Mouse (Mus musculus): ENCODE results near the gene Srrm4. TPM values are rescaled to one million over a fixed set of nuclear protein-coding genes. Genes with fewer than 3 reads are reported as not detected.
A peak's percentile ranks its signal among the peaks of the same experiment; 100 is the strongest.

The Srrm4 gene
- polyA plus RNA-seq, 1 experiment from 2014 or later, result 0.27 TPM

DNA sequence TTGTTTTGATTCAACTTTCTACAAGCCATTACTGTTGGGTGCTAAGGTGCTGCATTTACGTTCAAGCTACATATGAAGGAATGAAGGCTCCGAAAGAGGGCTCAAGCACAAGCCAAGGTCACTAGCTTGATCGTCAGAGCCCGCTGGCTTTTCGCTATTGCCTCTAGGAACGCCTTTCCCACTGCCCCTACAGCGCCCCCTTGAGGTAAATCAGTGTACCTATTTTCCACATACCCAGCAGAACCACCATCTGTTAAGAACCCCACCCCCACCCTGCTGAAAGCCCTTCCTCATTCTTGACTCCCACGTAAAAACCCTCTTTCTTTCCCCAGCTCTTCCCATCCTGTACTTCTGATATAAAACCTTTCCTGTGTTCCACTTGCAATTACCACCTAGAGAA is 35.0 kb downstream of the Srrm4 start:
- Histone ChIP-seq H3K4me3 (ENCODE audit: low read depth, low read length) (no peak overlapping the region), H3K9ac (replicated peaks; ENCODE audit: low read depth) (no peak overlapping the region), H3K9me3 (ENCODE audit: low read length) (no peaks in the 10 kb centered on the region), H3K27ac (ENCODE audit: low read length) (no peak overlapping the region), H3K27me3 (replicated peaks; ENCODE audit: insufficient read depth, low read length) (no peaks in the 10 kb centered on the region), H3K4me1 (ENCODE audit: insufficient read depth, low read depth, low read length) (no peaks in the 10 kb centered on the region), H3K36me3 (ENCODE audit: insufficient read depth, low read length) (no peaks in the 10 kb centered on the region), H3K4me2 (replicated peaks; ENCODE audit: low read depth, low read length) (no peak overlapping the region)
- DNase-seq (ENCODE audit: low spot score) (no peak), ATAC-seq (no peak)
- TF ChIP-seq CTCF (IDR thresholded peaks at IDR 0.05) (no peak), EP300 (IDR thresholded peaks at IDR 0.05) (no peak)
- 41% methylated on average over 8 of the region's 8 CpGs for WGBS

DNA sequence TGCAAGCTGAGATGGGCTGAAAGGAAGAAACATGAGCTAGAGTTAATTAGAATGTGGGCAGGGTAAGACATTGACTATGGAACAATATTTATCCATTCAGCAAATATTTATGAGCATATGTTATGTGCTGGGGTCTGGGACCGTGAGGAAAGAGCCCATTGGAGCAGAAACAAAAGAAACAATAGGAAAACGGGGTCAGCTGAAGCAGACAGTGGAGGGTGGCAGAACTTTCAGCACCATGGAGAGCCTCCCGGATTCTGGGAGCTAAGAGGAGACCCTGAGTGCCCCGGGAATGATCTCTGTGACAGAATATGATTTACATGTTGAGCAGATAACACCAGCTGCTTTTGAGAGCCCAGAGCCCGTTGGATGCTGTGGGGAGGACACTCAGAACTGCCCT is 37.7 kb downstream of the Srrm4 start:
- no peak for ATAC-seq
- WGBS, result 18% methylated on average over 5 of the region's 5 CpGs
- no peaks in the 10 kb centered on the region for H3K4me1 ChIP-seq (ENCODE audit: insufficient read depth, low read depth, low read length)
- DNase-seq (ENCODE audit: low spot score), result no peak
- H3K9ac ChIP-seq (replicated peaks; ENCODE audit: low read depth), result no peak overlapping the region
- H3K27me3 ChIP-seq (replicated peaks; ENCODE audit: insufficient read depth, low read length), result no peaks in the 10 kb centered on the region
- H3K4me3 ChIP-seq (ENCODE audit: low read depth, low read length), result no peak overlapping the region
- H3K36me3 ChIP-seq (ENCODE audit: insufficient read depth, low read length), result no peaks in the 10 kb centered on the region
- TF ChIP-seq EP300 (IDR thresholded peaks at IDR 0.05), result no peak
- no peak for TF ChIP-seq CTCF (IDR thresholded peaks at IDR 0.05)
- no peak overlapping the region for H3K4me2 ChIP-seq (replicated peaks; ENCODE audit: low read depth, low read length)
- H3K9me3 ChIP-seq (ENCODE audit: low read length), result no peaks in the 10 kb centered on the region
- no peak overlapping the region for H3K27ac ChIP-seq (ENCODE audit: low read length)

DNA sequence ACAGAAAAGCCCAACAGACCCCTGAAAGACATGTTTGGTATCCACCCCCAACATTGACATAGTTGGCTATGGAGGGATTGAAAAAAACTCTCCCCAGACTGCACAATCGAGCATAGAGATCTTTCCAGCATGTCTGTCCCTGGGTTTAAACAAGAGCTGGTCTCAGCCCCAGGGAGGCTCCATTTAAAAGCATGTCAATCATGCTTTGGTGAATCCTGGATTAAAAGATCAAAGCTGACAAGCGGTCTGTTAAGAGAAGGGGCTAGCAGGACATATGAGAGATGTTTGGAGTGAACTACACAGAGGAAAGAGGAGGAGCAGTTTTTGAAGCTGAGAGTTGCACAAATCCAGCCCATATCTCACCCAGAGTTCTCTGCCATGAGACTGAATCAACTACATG is 38.5 kb downstream of the Srrm4 start:
- DNase-seq (ENCODE audit: low spot score) (no peak), ATAC-seq (no peak)
- TF ChIP-seq EP300 (IDR thresholded peaks at IDR 0.05) (no peak), CTCF (IDR thresholded peaks at IDR 0.05) (no peak)
- Histone ChIP-seq H3K4me1 (ENCODE audit: insufficient read depth, low read depth, low read length) (no peaks in the 10 kb centered on the region), H3K27me3 (replicated peaks; ENCODE audit: insufficient read depth, low read length) (no peaks in the 10 kb centered on the region), H3K4me2 (replicated peaks; ENCODE audit: low read depth, low read length) (no peak overlapping the region), H3K9me3 (ENCODE audit: low read length) (no peaks in the 10 kb centered on the region), H3K36me3 (ENCODE audit: insufficient read depth, low read length) (no peaks in the 10 kb centered on the region), H3K9ac (replicated peaks; ENCODE audit: low read depth) (no peak overlapping the region), H3K4me3 (ENCODE audit: low read depth, low read length) (no peak overlapping the region), H3K27ac (ENCODE audit: low read length) (no peak overlapping the region)
- WGBS, result 52% methylated on average over 2 of the region's 2 CpGs

DNA sequence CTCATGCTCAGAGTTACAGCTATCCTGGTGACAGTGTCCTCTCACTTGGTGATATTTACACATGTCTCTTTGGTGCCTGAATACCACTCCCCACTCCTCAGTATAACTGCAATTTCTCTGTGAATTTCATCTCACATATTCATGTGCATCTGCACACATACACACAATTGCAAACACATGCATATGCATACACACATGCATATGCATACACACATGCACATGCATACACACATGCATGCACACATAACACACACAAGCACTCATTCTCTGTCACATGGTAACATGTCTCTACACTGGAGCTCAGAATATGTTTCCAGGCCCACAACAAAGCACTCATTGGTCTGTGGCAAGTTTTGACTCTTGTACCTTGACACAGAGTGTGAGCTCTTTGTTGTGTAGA is 39.0 kb downstream of the Srrm4 start:
- Histone ChIP-seq H3K9me3 (ENCODE audit: low read length) (no peaks in the 10 kb centered on the region), H3K4me3 (ENCODE audit: low read depth, low read length) (no peak overlapping the region), H3K27me3 (replicated peaks; ENCODE audit: insufficient read depth, low read length) (no peaks in the 10 kb centered on the region), H3K4me1 (ENCODE audit: insufficient read depth, low read depth, low read length) (no peaks in the 10 kb centered on the region), H3K4me2 (replicated peaks; ENCODE audit: low read depth, low read length) (no peak overlapping the region), H3K36me3 (ENCODE audit: insufficient read depth, low read length) (no peaks in the 10 kb centered on the region), H3K9ac (replicated peaks; ENCODE audit: low read depth) (no peak overlapping the region), H3K27ac (ENCODE audit: low read length) (no peak overlapping the region)
- DNase-seq (ENCODE audit: low spot score) (no peak), ATAC-seq (no peak)
- TF ChIP-seq EP300 (IDR thresholded peaks at IDR 0.05) (no peak), CTCF (IDR thresholded peaks at IDR 0.05) (no peak)

DNA sequence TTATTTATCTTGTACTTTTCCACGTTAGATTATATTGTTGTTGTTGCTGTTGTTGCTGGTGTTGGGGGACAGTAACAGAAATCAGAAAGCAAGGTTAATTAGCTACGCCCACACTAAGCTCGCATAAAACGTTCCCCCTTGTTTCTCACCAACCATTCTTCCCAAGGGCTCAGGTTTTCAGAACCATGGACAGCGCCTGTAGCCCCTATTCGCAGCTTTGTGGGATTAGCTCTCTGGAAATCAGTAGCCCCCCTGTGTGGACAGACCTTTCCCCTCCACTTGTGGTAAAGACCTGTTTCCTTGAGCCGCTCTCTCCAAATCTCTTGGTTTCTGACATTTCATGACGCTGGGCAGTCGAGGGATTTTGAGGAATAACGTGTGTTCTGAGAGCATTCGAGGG is 45.9 kb downstream of the Srrm4 start:
- Histone ChIP-seq H3K4me1 (ENCODE audit: insufficient read depth, low read depth, low read length) (no peaks in the 10 kb centered on the region), H3K4me2 (replicated peaks; ENCODE audit: low read depth, low read length) (no peak overlapping the region), H3K27ac (ENCODE audit: low read length) (no peak overlapping the region), H3K9me3 (ENCODE audit: low read length) (no peaks in the 10 kb centered on the region), H3K4me3 (ENCODE audit: low read depth, low read length) (no peak overlapping the region), H3K27me3 (replicated peaks; ENCODE audit: insufficient read depth, low read length) (no peaks in the 10 kb centered on the region), H3K36me3 (ENCODE audit: insufficient read depth, low read length) (no peaks in the 10 kb centered on the region), H3K9ac (replicated peaks; ENCODE audit: low read depth) (no peak overlapping the region)
- WGBS, result 42% methylated on average over 11 of the region's 11 CpGs
- no peak for DNase-seq (ENCODE audit: low spot score)
- ATAC-seq, result no peak
- no peak for TF ChIP-seq CTCF (IDR thresholded peaks at IDR 0.05)
- no peak for TF ChIP-seq EP300 (IDR thresholded peaks at IDR 0.05)

DNA sequence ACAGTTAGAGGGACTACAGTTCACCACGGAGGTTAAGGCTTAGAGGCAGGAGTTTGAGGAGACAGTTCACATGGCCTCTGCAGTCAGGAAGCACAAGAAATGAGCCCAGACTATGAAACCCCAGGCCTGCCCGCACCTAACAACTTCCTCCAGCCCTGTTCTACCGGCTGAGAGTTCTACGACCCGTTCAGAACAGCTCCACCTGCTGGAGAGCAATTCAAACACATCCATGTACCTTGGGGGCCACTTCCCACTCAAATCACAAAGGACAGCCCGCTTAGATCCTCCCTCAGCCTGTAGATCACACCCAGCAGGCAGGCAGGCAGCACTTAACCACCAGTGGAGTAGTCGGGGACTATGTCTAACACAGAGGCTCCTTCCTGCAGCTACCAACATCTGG is 49.3 kb downstream of the Srrm4 start:
- DNase-seq (ENCODE audit: low spot score) (no peak), ATAC-seq (no peak)
- no peak for TF ChIP-seq EP300 (IDR thresholded peaks at IDR 0.05)
- 0 out of 2 replicates have a peak, but pooled peaks have one; percentile 12 for TF ChIP-seq CTCF (IDR thresholded peaks at IDR 0.05)
- Histone ChIP-seq H3K4me2 (replicated peaks; ENCODE audit: low read depth, low read length) (no peak overlapping the region), H3K4me1 (ENCODE audit: insufficient read depth, low read depth, low read length) (no peaks in the 10 kb centered on the region), H3K9me3 (ENCODE audit: low read length) (no peaks in the 10 kb centered on the region), H3K27ac (ENCODE audit: low read length) (no peak overlapping the region), H3K4me3 (ENCODE audit: low read depth, low read length) (no peak overlapping the region), H3K36me3 (ENCODE audit: insufficient read depth, low read length) (no peaks in the 10 kb centered on the region), H3K9ac (replicated peaks; ENCODE audit: low read depth) (no peak overlapping the region), H3K27me3 (replicated peaks; ENCODE audit: insufficient read depth, low read length) (no peaks in the 10 kb centered on the region)
- 53% methylated on average over 7 of the region's 7 CpGs for WGBS

DNA sequence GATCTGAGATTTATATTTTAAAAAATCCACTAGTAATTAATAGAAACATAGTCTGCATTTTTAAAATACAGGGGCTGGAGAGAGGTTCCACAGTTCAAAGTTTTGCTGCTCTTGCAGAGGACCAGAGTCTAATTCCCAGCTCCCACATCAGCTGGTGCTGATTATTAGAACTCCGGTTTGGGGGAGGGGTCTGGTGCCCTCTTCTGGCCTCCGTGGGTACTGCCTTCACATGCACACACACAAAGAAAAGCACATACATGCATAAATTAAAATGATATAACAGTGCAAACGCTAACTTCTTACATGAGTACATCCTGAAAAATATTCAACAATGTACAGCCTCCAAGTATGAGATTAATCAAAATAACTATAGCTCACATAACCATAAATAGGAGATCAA is 50.5 kb downstream of the Srrm4 start:
- Histone ChIP-seq H3K27ac (ENCODE audit: low read length) (no peak overlapping the region), H3K27me3 (replicated peaks; ENCODE audit: insufficient read depth, low read length) (no peaks in the 10 kb centered on the region), H3K4me1 (ENCODE audit: insufficient read depth, low read depth, low read length) (no peaks in the 10 kb centered on the region), H3K9ac (replicated peaks; ENCODE audit: low read depth) (no peak overlapping the region), H3K4me2 (replicated peaks; ENCODE audit: low read depth, low read length) (no peak overlapping the region), H3K9me3 (ENCODE audit: low read length) (no peaks in the 10 kb centered on the region), H3K36me3 (ENCODE audit: insufficient read depth, low read length) (no peaks in the 10 kb centered on the region), H3K4me3 (ENCODE audit: low read depth, low read length) (no peak overlapping the region)
- no peak for ATAC-seq
- peak; percentile 26; the same call in 1 of the 2 replicates for TF ChIP-seq CTCF (IDR thresholded peaks at IDR 0.05)
- TF ChIP-seq EP300 (IDR thresholded peaks at IDR 0.05), result no peak
- WGBS, result 78% methylated on average over 3 of the region's 3 CpGs
- DNase-seq (ENCODE audit: low spot score), result no peak

Measured in lung, postnatal 0 days (tissue).